8 mouse cellular contexts compared by ENCODE assay signal in genomic region chrX:12587958-12588355, GRCm38 (mm10). TPM values are rescaled to one million over a fixed set of nuclear protein-coding genes. Genes with fewer than 3 reads are reported as not detected.
DNase-seq lines count a peak whose midpoint lies in the region; ATAC-seq lines count a peak whose summit lies in the region.

No protein-coding gene starts in this region.

- H3K27me3 ChIP-seq in kidney, embryonic 16.5 days (ENCODE audit: insufficient read depth, low read length) = peaks cover 7% of the 10 kb centered on the region; the same call in 1 of the 2 replicates
- H3K27me3 ChIP-seq in hindbrain, embryonic 12.5 days = no peaks in the 10 kb centered on the region
- H3K27me3 ChIP-seq in midbrain, embryonic 10.5 days (ENCODE audit: low read depth, poor library complexity, severe bottlenecking) = peaks cover 37% of the 10 kb centered on the region

- peak overlapping the region; percentile 54 for H3K4me2 ChIP-seq in kidney, embryonic 16.5 days (replicated peaks; ENCODE audit: low read depth, low read length)
- peak overlapping the region; percentile 49 for H3K4me2 ChIP-seq in hindbrain, embryonic 12.5 days (replicated peaks)

- peak overlapping the region; percentile 72 for H3K27ac ChIP-seq in kidney, embryonic 16.5 days (ENCODE audit: low read length)
- peak overlapping the region; percentile 88 for H3K27ac ChIP-seq in hindbrain, embryonic 12.5 days
- peak overlapping the region; percentile 91 for H3K27ac ChIP-seq in midbrain, embryonic 10.5 days (replicated peaks)

- WGBS in kidney, embryonic 16.5 days = 41% methylated on average over 16 of the region's 18 CpGs
- 22% methylated on average over 16 of the region's 18 CpGs for WGBS in hindbrain, embryonic 12.5 days
- WGBS in midbrain, embryonic 10.5 days = 23% methylated on average over 18 of the region's 18 CpGs

- peak; percentile 49; the same call in 1 of the 2 replicates for ATAC-seq in kidney, embryonic 16.5 days (ENCODE audit: low FRiP score, low TSS enrichment)
- peak; percentile 73 for ATAC-seq in hindbrain, embryonic 12.5 days (ENCODE audit: low FRiP score)

- no peak for DNase-seq in kidney, adult 11 months
- peak; percentile 24 for DNase-seq in adipocyte (ENCODE audit: low spot score)
- no peak for DNase-seq in midbrain, embryonic 10.5 days (ENCODE audit: low spot score)
- DNase-seq in spleen, postnatal 36 days (ENCODE audit: low spot score in 2 of 2) = no peak
- DNase-seq in layer of hippocampus, adult 18-20 months (ENCODE audit: low spot score in 2 of 2) = no peak
- no peak for DNase-seq in thymus, adult 18-20 months

- 0 out of 2 replicates have a peak, but pooled peaks cover 2% of the 10 kb centered on the region for H3K4me1 ChIP-seq in kidney, embryonic 16.5 days (ENCODE audit: insufficient read depth, low read length)
- H3K4me1 ChIP-seq in hindbrain, embryonic 12.5 days = peaks cover 6% of the 10 kb centered on the region
- peaks cover 7% of the 10 kb centered on the region; the same call in 1 of the 2 replicates for H3K4me1 ChIP-seq in midbrain, embryonic 10.5 days

- H3K4me3 ChIP-seq in kidney, embryonic 16.5 days (ENCODE audit: low read length) = peak overlapping the region; percentile 71
- H3K4me3 ChIP-seq in hindbrain, embryonic 12.5 days = peak overlapping the region; percentile 67
- peak overlapping the region; percentile 79 for H3K4me3 ChIP-seq in midbrain, embryonic 10.5 days

- H3K9me3 ChIP-seq in kidney, embryonic 16.5 days (ENCODE audit: low read length) = no peaks in the 10 kb centered on the region
- no peaks in the 10 kb centered on the region for H3K9me3 ChIP-seq in hindbrain, embryonic 12.5 days (replicated peaks)
- H3K9me3 ChIP-seq in midbrain, embryonic 10.5 days (replicated peaks) = no peaks in the 10 kb centered on the region

- peak overlapping the region; percentile 85 for H3K9ac ChIP-seq in kidney, embryonic 16.5 days (replicated peaks; ENCODE audit: low read length)
- H3K9ac ChIP-seq in hindbrain, embryonic 12.5 days = peak overlapping the region; percentile 76

- no peaks in the 10 kb centered on the region for H3K36me3 ChIP-seq in kidney, embryonic 16.5 days (ENCODE audit: insufficient read depth, low read length)
- no peaks in the 10 kb centered on the region for H3K36me3 ChIP-seq in hindbrain, embryonic 12.5 days
- no peaks in the 10 kb centered on the region for H3K36me3 ChIP-seq in midbrain, embryonic 10.5 days

RNA-seq across cellular contexts. Expression of gene Atp6ap2, which starts 0.4 kb away (rescaled TPM):
- 133 and 142 TPM in 2 replicates for polyA plus RNA-seq in kidney, embryonic 16.5 days (2015; fragmentation: Nextera tagmentation; extraction: Ambion mirVana)
- 108 and 113 TPM in 2 replicates for polyA plus RNA-seq in hindbrain, embryonic 12.5 days (2016; fragmentation: Nextera tagmentation; extraction: Ambion mirVana)
- polyA plus RNA-seq in midbrain, embryonic 10.5 days (2016; fragmentation: Nextera tagmentation; extraction: Ambion mirVana) = 71.3 and 77.8 TPM in 2 replicates
- total RNA-seq in layer of hippocampus, adult 18-20 months (2021) = 100 to 1,000 TPM; 182 to 193 TPM
